Mouse (Mus musculus) macrophage (primary cell): ENCODE results near the gene Lemd1. TPM values are rescaled to one million over a fixed set of nuclear protein-coding genes. Genes with fewer than 3 reads are reported as not detected.

ENCODE experiments used
- H3K27ac ChIP-seq: fragments of 350-480 bp; formaldehyde crosslinking; 2 replicates; pipeline ENCODE4 v1.9.0; 2021
- H3K36me3 ChIP-seq: fragments of 350-480 bp; formaldehyde crosslinking; 2 replicates; pipeline ENCODE4 v1.9.0; 2021; ENCODE audit errors: inconsistent target
- H3K4me3 ChIP-seq: fragments of 350-480 bp; formaldehyde crosslinking; 2 replicates; pipeline ENCODE4 v1.9.0; 2021; ENCODE audit errors: inconsistent target
- H3K79me2 ChIP-seq: fragments of 350-480 bp; formaldehyde crosslinking; 2 replicates; pipeline ENCODE4 v1.9.0; 2021; ENCODE audit errors: inconsistent target
- WGBS: methylation state at CpG from one replicate; pipeline ENCODE4 v1.1.7; 2026; ENCODE audit warnings: inconsistent platforms; ENCODE audit not compliant: missing documents; 5-methylcytosine and 5-hydroxymethylcytosine counted together
- polyA plus RNA-seq: library from polyadenylated mRNA; stranded (reverse); fragments of 250-400 nt; gene quantifications from 3 replicates; pipeline ENCODE4 v1.2.4, GENCODE M21; 2018; ENCODE audit warnings: inconsistent platforms

Lemd1 gene
- polyA plus RNA-seq, 1 experiment from 2014 or later, result not detected

DNA sequence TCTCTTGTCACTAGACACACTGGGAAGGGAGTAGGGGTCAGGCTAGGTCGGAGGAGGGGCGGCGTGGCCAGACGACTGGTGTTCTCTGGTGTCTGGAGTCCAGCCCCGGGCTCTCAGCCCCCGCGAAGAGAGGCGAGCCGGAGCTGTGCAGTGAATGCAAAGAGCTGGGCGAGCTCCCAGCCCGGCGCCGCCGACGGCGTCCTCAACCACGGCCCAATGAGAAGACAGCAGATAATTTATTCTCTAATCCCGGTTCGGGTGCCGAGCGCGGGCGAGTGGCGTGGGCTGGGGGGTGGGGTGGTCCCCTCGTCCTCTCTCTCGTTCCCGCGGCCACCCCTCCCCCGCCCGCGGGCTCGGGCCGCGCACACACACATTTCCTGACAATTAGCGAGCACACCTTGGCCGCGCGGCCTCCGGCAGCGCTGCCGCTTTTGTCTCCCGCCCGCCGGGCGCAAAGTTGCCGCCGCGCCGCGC is 1.2 kb upstream of the Lemd1 start:
- no peak overlapping the region for H3K27ac ChIP-seq
- no peaks in the 10 kb centered on the region for H3K36me3 ChIP-seq
- H3K79me2 ChIP-seq, result no peaks in the 10 kb centered on the region
- WGBS, result 1% methylated on average over 45 of the region's 50 CpGs
- no peak overlapping the region for H3K4me3 ChIP-seq

GRCm38 (mm10) chr1:132190621-132191092 is 574 bp upstream of the Lemd1 start:
- no peaks in the 10 kb centered on the region for H3K36me3 ChIP-seq
- WGBS, result 1% methylated on average over 58 of the region's 62 CpGs
- no peaks in the 10 kb centered on the region for H3K79me2 ChIP-seq
- H3K27ac ChIP-seq, result no peak overlapping the region
- no peak overlapping the region for H3K4me3 ChIP-seq

DNA sequence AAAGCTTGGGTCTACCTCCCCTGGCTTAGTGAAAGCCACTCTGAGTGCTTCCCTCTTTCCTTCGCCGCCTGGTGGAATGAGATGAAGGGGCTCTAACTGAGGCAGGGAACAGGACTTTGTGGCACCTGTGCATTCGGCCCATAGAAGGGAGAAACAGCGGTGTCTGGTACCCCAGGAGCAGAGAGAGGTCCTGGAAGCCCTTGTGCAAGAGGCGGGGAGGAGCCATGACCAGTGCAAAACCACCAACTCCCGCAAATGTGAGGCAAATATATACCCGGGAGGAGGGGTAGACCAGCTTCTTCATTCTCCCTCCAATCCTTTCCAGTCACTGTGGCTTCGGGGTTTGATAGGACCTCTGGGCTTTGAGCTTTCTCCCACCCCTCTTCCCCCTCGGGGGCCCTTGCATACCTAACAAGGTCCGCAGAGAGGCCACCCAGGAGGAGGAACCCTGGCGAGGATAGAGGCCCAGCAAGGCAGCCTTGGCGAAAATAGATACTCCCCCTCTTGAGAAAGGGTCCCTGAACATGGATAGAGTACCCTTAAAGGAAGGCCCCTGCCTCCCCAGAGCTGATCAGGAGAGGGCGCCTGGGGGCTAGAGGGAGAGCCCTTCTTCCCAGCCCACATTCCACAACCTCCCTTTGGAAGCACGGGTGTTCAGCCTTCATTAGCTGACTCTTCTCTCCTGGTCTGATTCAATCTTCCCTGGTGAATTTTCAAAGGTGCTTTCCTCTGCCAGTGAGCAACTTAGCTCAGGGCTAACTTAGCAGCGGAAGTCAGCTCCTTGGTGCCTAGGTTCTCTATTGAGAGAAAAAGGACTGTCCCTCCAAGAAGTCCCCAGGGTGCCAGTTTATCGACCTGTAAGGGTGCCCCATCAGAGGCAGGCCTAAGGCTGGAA is 802 bp downstream of the Lemd1 start:
- WGBS, result 41% methylated on average over 16 of the region's 16 CpGs
- H3K36me3 ChIP-seq, result no peaks in the 10 kb centered on the region
- H3K4me3 ChIP-seq, result no peak overlapping the region
- no peak overlapping the region for H3K27ac ChIP-seq
- no peaks in the 10 kb centered on the region for H3K79me2 ChIP-seq

- no peak overlapping the region for H3K4me3 ChIP-seq
- H3K36me3 ChIP-seq, result no peaks in the 10 kb centered on the region
- no peak overlapping the region for H3K27ac ChIP-seq
- WGBS, result 68% methylated on average over 3 of the region's 3 CpGs
- no peaks in the 10 kb centered on the region for H3K79me2 ChIP-seq
Measured at GRCm38 (mm10) chr1:132193806-132194205, 2.6 kb downstream of the Lemd1 start.

- no peaks in the 10 kb centered on the region for H3K36me3 ChIP-seq
- H3K4me3 ChIP-seq, result no peak overlapping the region
- 25% methylated on average over 3 of the region's 3 CpGs for WGBS
- H3K79me2 ChIP-seq, result no peaks in the 10 kb centered on the region
- H3K27ac ChIP-seq, result no peak overlapping the region
Measured at GRCm38 (mm10) chr1:132194624-132195023, 3.4 kb downstream of the Lemd1 start.

- Histone ChIP-seq H3K27ac (no peak overlapping the region), H3K4me3 (no peak overlapping the region), H3K36me3 (no peaks in the 10 kb centered on the region), H3K79me2 (no peaks in the 10 kb centered on the region)
- WGBS, result 80% methylated on average over 9 of the region's 9 CpGs
Measured at GRCm38 (mm10) chr1:132195100-132195499, 3.9 kb downstream of the Lemd1 start.

GRCm38 (mm10) chr1:132195681-132196080 is 4.5 kb downstream of the Lemd1 start:
- Histone ChIP-seq H3K27ac (no peak overlapping the region), H3K4me3 (no peak overlapping the region), H3K79me2 (no peaks in the 10 kb centered on the region), H3K36me3 (no peaks in the 10 kb centered on the region)
- WGBS, result 66% methylated on average over 5 of the region's 5 CpGs

DNA sequence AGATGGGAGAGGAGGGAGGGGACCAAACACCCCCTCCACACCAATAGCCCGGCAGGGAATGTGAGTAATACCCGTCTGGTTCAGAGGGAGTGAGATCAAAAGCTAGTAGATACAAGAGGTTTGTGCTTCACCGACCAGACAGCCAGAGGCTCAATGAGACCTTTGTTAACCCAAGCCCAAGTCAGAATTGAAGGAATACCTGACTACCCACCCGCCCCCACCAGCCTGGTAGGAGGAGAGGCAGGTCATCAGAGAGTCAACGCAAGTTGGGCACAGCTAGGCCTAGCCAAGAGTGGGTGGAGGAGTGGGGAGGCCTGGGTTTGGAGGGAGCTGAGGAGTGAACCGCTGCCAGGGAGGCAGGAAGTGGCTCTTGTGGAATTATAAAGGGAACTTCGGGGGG is 5.1 kb downstream of the Lemd1 start:
- Histone ChIP-seq H3K36me3 (no peaks in the 10 kb centered on the region), H3K79me2 (no peaks in the 10 kb centered on the region), H3K27ac (no peak overlapping the region), H3K4me3 (no peak overlapping the region)
- 77% methylated on average over 7 of the region's 7 CpGs for WGBS

DNA sequence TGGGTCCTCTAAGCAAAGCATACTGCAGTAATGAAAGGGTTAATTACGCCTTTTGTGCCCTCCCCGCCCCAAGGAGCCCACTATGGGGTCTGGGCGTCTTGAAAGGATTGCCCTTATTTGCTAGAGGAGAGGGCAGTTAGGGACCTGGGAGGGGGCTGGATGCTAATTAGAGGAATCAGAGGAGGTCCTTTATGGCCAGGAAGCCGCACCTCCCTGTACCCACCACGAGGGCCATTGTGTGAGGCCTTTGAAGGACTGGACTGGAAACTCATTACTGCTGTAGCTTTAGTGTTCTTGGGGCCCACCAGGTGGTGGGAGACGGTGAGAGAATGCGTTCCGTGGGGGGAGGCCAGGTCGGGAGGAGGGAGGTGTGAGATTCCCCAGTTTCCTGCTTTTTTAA is 6.4 kb downstream of the Lemd1 start:
- WGBS, result 70% methylated on average over 9 of the region's 9 CpGs
- Histone ChIP-seq H3K36me3 (no peaks in the 10 kb centered on the region), H3K79me2 (no peaks in the 10 kb centered on the region), H3K4me3 (no peak overlapping the region), H3K27ac (no peak overlapping the region)

DNA sequence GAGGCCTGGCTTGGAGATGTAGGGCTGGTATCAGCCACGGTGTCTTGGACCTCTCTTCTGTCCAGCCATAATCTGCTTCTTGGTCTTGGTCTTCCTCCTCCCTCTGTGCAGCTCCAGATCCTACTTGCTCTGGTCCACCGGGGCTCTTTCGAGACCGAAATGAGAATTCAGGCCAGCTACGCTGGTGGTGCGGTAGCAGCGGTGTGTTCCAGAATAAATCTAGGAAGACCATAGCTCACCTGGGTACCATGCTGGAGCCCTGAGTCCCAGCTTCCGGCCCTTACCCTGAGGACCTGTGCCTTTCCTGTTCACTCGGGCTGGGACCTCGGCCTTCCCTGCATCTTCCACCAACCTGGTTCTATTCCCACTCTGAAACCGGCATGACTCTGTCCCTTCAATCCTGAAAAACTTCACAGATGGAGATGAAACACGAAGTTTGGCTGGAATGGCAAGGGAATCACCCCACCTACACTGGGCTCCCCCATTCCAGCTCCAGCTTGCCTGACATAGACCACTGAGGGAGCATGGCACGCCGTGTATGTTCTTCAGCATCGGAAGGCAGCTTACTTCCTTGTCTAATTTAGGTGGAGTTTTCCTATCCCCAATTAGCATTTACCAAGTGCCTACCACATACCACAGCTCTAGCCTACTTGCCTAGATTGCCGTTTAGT is 7.3 kb downstream of the Lemd1 start:
- H3K79me2 ChIP-seq, result no peaks in the 10 kb centered on the region
- WGBS, result 93% methylated on average over 16 of the region's 16 CpGs

DNA sequence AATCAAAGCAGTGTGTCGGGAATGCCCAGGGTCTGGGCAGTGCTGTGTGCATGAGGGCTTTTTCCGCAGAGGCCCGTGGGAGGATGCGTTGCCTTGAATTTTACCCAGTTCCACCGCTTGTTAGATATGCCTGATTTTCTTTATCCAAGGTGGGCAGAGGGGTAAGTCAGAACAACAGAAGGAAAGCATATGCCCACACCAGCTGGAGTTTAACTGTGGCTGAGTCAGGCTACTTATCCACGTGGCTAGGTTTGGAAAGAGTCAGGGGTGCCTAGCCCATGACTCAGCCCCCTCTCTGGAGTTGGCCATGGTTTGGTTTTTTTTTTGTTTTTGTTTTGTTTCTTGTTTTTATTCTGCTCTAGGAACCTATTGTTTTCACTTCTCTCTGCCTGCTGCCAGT is 8.0 kb downstream of the Lemd1 start:
- Histone ChIP-seq H3K79me2 (no peaks in the 10 kb centered on the region), H3K36me3 (no peaks in the 10 kb centered on the region), H3K27ac (no peak overlapping the region), H3K4me3 (no peak overlapping the region)
- 82% methylated on average over 6 of the region's 6 CpGs for WGBS

More for the DNA sequence above, 7.3 kb downstream of the Lemd1 start:
- Histone ChIP-seq H3K4me3 (no peak overlapping the region), H3K27ac (no peak overlapping the region), H3K36me3 (no peaks in the 10 kb centered on the region)

DNA sequence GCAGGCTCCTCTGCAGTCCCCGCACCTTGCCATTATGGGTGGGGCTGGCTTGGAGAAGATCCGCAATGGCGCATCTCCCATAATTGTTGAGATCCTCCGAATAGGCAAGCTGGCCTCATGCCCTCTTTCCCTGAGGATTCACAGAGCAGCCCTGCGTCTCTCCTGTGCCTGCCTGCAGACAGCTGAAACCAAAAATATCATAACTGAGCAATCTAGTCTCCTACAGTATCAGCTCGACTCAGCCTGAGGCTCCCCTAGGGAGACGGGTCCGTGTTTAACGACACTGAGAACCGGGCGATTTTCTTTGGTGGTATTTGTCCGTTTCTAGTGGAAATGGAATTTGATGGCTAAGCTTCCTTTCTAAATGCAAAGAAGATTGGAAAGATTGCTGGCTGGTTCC is 8.7 kb downstream of the Lemd1 start:
- Histone ChIP-seq H3K4me3 (no peak overlapping the region), H3K36me3 (no peaks in the 10 kb centered on the region), H3K27ac (no peak overlapping the region), H3K79me2 (no peaks in the 10 kb centered on the region)
- WGBS, result 40% methylated on average over 10 of the region's 12 CpGs

- WGBS, result 68% methylated on average over 10 of the region's 11 CpGs
- Histone ChIP-seq H3K79me2 (no peaks in the 10 kb centered on the region), H3K4me3 (no peak overlapping the region), H3K27ac (no peak overlapping the region), H3K36me3 (no peaks in the 10 kb centered on the region)
Measured at GRCm38 (mm10) chr1:132200562-132201510, 9.6 kb downstream of the Lemd1 start.

DNA sequence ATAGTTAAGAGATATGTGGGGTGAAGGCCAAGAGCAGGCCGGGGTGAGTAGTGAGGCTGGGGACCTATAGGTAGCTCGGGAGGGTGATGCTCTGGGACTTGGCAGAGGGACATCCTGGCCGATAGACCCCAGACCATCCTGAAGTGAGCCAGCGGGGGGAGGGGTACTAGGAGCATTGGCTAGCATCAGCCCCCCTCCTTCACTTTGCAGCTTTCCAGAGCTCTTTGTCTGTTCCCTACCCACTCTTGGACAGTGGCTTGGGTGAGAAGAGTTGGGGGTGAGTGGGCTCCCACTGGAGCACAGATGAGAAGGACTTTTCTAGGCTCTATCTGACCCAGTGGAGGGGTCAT is 10.3 kb downstream of the Lemd1 start:
- H3K4me3 ChIP-seq, result no peak overlapping the region
- H3K36me3 ChIP-seq, result no peaks in the 10 kb centered on the region
- no peaks in the 10 kb centered on the region for H3K79me2 ChIP-seq
- 84% methylated on average over 4 of the region's 4 CpGs for WGBS
- H3K27ac ChIP-seq, result no peak overlapping the region
